Mouse (Mus musculus): ENCODE results near the gene Fbxl16.

Fbxl16 gene

DNA sequence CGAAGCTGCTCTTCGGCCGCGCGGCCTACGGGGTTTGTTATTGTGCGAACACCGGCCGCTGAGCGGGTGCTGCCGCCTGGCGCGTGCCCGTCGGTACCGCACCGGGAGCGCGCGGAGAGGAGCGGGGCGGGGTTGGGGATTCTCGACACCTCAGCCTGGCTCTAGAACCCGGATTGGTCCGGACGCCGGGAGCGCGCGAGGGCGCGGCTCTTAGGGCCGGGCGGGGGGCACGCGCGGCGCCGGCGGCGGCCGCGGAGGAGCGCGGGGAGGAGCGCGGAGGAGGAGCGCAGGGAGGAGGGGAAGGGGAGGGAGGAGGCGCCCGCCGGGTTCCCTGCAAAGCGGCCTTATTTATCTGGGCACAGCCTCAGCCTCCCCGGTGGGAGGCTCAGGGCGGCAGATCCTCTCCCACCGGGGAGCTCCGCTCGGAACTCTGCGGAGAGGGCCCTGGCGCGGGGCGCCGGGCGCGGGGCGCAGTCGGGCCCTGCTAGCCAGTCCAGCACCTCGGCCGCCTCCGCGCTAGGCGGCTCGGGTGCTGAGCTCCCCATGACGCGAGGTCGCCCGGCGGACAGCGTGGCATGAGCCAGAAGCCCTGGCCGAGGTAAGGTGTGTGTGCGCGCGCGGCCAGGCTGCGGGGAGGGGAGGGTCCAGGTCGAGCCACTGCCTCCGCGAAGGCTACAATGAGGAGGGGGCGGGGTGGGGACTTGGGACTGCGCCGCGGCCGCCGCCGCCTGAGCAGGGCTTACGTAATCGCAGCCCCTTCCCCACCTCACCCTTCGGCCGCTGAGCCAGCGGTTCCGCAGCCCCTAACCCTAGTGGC lies at the start of gene Fbxl16:
TSS of gene Fbxl16 (plus strand) at position 297 of the 817 bp plus-strand sequence.
- DNase-seq (ENCODE audit: low spot score): peak; percentile 90

DNA sequence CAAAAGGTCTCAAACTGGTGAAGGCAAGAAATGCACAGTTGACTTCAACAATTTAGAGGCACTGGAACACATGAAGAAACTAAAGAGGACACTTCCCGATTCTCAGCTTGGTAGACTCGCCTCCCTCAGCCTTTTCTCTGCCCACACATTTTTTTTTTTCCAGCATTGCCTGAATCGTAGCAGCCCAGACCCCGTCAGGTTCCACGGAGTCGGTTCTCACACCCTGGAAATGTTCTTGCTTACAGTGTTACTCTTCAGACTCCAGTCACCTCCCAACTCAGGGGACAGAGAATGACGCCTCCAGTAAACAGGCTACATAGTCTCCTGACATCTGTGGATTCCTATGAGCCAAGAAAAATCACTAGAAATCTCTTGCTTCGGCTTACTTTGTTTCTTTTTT lies 48.7 kb upstream of the Fbxl16 start:
- DNase-seq (ENCODE audit: low spot score): no peak

DNA sequence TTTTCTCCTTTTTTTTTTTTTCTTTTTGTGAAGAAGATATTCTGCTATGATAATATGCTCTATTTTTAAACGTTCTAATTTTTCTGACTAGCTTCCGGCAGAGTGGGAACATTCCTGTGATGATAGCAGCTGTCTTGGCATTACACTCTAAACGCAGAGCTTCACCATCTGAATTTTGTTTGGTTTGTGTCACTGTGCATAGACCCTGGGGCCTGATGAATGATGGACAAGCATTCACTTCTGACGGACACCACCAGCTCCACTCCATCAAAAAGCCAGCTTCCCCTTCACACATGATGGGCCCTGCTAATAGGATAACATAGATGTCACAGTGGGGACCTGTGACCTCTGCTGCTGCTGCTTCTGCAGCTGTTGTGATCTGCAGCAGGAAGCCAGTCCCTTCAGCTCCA lies 47.3 kb upstream of the Fbxl16 start:
- DNase-seq (ENCODE audit: low spot score): peak; percentile 47

DNA sequence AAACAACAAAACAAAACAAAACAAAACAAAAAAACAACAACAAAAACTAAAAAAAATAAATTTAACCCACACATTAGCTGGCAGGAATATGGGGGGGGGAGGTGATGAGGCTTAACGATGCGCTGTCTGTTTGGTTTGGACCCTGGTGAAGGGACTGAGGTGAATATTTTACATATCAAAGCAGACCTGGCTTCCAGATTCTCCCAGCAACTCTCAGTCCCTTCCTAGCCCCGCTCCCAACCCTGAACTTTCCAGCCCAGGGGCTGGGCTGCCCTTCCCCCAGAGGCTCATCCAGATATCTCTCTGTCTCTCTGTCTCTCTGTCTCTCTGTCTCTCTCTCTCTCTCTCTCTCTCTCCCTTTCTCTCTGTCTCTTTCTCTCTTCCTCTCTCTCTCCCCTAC lies 46.3 kb upstream of the Fbxl16 start:
- DNase-seq (ENCODE audit: low spot score): no peak

DNA sequence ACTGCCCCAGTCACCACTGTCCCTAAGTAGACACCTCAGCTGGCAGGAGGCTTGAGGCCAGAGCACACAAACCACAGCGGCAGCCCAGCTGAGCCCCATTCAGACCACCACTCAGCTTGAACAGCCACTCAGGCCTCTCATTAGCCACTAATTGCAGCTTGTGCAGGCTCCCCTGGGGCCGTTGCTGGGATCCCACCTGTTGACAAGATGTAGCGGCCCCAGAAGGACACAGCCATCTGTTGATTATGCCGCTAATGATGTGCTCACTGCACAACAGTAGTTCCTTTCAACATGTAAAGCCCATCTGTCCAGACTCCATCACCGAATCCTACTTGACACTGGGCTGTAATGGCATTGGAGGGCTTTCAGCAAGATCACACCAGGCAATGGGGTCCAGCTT lies 43.0 kb upstream of the Fbxl16 start:
- DNase-seq (ENCODE audit: low spot score): peak; percentile 57

DNA sequence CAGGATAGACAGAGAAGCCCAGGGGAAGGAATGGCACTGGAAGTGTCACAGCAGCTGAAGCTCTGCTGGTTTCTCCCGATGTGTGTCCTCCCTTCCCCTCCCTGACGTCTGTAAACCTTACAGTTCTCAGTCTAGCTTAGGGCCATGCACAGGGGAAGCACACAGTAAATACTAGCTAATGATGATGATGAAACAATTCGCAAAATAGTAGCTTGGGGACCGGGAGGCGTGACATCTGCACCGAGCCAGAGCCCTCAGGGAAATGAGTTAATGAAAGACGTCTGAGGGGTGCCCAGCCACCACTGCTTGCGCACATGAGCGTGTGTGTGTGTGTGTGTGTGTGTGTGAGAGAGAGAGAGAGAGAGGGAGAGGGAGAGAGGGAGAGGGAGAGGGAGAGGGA lies 39.6 kb upstream of the Fbxl16 start:
- DNase-seq (ENCODE audit: low spot score): no peak

DNA sequence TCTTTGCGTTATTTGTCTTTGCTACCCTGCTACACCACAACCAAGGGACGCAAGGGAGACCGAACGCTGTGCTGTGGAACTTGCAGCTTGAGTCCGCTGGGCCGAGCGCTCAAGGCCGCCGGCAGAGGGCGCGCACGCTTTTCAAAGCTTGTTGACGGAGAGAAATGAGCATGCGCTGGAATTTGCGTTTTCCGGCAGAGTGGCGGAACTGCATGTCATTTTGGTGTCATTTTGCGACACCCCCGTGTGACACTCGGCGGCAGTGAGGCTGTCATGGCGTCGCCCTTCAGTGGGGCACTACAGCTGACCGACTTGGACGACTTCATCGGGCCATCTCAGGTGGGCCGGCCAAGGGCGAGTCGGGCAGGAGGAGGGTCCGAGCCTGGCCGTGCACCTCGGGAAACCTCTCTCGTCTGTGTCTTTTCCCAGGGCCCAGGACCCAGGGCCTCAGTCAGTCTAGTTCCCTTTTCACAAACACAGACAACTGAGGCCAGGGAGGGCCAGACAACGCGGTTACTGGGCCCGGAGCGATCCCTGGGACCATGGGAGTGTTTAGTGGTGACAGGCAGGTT lies 35.2 kb upstream of the Fbxl16 start, which contains the start of gene Narfl:
TSS of gene Narfl (plus strand) at position 228 of the 572 bp plus-strand sequence.
- DNase-seq (ENCODE audit: low spot score): peak; percentile 99

DNA sequence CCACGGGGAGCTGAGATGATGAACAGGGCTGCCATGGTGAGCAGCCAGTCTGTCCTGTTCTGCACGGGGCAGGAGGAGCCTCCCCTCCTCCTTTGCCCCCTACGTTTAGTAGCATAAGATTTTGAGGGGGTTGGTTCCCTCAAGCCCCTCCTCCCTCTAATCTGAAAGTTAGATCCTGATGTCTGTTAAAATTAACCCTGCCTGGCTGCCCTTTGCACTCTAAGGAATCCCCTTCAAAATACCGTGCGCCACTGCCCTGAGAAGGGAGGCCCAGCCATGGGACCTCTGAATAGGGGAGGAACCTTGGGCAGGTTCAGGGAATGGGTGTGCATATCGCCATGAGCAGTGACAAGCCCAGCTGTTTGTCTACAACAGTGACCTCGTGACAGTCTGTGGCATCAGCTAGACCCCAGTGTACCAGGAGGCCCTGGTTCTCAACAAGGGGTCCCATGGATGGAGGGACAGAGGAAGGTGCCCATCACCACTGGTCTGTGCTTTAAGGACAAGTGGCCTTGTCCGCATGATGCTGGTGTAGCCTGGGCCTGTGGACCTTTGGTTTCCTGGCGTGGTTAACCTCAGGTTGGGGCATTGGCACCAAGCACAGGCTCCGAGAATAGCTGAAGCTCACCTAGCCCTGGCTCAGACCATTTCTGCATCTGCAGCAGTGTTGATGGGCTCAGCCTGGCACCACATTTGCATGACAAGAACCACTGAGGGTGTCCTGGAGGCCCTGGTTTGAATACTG lies 33.4 kb upstream of the Fbxl16 start:
- no peak for DNase-seq (ENCODE audit: low spot score)

DNA sequence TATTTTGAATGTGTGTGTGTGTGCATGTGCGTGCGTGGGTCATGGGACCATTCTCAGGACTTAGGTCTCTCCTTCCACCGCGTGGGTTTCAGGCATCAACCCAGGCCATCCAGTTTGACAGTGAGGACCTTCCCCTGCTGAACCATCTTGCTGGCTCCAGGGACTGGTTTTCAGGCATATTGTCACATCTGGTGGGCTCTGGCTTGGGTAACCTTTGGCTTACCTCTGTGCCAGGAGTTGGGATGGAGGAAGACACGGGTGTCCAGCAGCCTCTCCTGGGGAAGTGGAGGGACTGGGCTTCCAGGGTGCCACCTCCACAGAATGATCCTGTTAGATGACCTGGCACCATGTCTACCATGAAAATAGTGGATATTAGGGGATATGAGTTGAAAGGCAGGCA lies 30.9 kb upstream of the Fbxl16 start:
- no peak for DNase-seq (ENCODE audit: low spot score)

DNA sequence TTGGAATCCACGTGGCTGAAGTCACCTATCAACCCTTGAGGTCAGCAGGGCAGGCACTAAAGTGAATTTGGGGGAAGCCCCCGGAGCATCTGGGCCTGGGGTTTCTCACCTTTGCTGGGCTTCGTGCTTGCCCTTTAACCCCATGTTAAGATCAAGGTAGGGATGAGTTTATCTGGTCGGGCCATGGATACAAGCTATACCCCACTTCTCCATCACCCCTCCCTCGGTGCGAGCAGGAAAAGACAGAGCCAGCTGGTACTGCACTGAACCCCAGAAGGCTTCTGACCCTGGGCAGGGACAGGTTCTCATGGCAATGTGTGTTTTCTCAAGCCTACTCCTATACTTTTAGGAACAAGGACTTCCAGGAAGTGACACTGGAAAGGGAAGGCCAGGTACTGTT lies 27.5 kb upstream of the Fbxl16 start:
- DNase-seq (ENCODE audit: low spot score): no peak

DNA sequence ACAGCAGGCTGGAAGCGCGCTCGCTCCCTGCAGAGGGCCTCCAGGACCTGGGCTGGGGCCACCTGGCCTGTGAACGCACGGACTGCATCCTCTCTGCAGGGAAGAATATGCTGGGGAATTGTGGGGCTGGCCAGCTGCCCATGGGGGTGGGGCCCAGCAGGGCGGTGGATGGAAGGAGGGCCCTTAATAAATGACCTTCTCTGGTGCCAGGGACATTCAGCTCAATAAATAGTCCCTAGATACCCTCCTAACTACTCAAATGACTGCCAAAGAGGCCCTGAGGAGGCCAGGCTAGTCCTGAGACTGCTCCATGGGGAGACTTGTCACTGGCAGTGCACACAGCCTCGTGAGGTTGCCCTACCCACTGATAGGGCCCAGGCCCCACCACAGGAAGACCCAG lies 25.8 kb upstream of the Fbxl16 start:
- DNase-seq (ENCODE audit: low spot score): no peak

DNA sequence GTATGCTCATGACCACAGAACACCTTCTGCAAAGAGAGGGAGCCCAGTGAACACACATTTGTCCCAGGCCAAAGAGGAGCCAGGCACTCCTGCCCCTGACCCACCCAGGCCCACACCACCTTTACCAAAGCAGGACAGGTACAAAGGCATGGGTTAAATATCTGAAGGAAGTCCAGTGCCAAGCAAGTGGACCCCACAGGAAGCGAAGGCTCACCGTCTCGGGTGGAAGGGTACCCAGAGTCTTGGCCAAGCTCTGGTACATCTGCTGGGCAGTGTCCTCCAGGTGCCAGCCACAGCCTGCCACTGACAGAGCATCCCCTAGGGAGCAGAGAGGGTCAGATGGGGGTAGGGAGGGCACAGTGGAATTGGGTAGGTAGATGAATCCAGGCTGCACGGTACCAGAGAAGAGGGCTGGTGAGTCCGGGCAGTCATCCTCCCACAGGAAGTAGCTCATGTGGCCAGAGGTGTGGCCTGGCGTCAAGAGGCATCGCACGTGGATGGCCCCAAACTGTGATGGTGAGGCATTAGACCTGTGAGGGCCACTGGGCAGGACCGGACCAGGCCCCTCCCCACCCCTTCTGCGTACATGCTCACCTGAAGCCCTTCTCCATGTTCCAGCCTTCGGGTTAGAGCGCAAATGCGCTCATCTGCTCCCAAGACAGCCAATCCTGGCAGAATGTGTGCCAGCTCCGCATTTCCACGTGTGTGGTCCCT lies 24.9 kb upstream of the Fbxl16 start:
- DNase-seq (ENCODE audit: low spot score): no peak

DNA sequence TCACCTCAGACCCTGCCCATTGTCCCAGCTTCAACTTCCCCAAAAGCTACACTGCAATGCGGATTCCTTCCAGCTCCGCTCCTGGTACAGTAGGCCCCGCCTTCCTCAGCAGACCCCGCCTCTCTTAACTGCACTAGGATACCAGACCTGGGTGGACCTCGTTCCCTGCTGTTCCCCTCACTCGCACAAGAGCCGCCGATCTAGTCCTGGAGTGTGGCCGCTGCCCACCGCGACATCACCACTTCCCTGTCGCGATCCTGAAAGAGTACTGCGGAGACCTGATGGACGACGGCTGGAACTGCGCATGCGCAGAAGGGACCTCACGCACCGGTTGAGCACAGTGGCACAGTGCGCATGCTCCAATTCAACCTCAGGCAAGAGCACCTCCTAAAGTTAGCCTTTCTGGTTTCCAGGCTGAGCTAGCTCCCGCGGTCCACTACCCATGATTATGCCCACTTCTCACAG lies 23.6 kb upstream of the Fbxl16 start, which contains the start of gene Haghl:
TSS of gene Haghl (minus strand) at position 393 of the 465 bp plus-strand sequence.
- peak; percentile 98 for DNase-seq (ENCODE audit: low spot score)

DNA sequence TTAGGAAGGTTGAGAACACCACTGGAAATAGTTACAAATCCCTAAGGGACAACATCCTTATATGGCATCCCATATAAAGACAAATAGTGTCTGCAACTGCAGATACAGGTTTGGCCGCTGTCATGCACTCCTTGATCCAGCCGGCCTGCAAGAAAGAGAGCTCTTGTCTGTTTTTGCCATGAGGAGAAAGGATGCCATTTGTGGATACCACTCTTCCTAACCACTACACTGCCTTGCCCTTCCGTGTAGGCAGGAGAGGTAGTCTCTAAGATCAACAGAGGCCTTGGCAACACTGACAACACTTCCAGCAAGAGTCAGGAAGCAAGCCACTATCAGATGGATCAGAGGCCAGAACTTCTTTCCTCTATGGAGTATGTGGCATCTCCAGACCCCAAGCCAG lies 22.6 kb upstream of the Fbxl16 start, which contains the start of gene Ccdc78:
TSS of gene Ccdc78 (plus strand) at position 301 of the 400 bp plus-strand sequence.
- no peak for DNase-seq (ENCODE audit: low spot score)

DNA sequence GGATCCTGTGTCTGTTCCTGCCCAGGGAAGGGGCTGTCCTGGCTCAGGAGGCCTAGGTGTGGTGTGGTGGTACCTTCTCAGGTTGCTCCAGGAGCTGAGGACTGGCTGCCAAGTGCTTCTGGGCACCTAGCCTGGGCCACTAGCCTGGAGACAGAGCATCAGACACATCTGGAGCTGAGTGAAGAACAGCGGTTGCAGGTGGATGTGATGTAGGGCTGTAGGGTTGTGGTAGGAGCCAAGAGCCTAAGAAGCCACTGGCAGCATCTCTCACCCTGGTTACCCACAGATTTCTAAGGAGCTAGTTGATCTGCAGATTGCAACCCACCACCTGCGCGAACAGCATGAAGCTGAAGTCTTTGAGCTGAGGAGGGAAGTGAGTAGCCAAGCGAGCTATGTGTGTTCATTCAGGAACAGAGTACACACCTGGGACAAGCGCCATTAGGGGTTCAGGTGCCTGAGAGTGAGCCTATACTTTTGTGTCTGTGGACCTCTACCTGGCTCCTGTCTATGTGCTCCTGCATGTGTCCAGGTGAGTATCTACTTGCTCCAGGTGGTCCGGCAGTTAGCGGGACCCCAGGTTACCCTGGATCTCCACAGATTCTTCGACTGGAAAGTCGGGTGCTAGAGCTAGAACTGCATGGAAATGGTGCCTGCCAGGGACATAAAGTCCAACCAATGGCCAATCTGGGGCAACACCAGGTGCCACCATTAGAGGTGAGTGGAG lies 21.9 kb upstream of the Fbxl16 start:
- DNase-seq (ENCODE audit: low spot score): no peak

DNA sequence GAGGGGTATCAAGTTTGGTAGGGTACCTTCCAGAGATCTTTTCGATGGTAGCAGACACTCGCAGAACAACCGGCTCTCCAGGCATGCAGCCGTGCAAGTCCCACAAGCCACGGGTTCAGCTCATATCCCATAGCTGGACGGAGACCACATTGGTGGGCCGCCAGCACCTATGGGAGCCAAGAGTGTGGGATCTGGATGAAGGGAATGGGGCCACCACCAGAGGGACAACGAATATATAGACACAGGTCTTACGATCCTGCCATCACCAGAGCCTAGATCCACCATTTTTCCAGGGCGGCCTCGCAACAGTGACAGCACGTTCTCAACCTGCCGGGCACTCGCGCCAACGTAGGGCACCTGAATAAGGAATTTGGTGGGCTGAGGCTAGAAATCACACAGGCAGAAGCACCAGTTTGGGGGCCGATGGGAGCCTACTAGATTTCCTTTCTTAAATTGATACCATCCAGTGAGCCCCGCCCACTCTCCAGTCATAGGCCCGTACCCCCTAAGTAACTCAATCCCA lies 17.5 kb upstream of the Fbxl16 start:
- no peak for DNase-seq (ENCODE audit: low spot score)

DNA sequence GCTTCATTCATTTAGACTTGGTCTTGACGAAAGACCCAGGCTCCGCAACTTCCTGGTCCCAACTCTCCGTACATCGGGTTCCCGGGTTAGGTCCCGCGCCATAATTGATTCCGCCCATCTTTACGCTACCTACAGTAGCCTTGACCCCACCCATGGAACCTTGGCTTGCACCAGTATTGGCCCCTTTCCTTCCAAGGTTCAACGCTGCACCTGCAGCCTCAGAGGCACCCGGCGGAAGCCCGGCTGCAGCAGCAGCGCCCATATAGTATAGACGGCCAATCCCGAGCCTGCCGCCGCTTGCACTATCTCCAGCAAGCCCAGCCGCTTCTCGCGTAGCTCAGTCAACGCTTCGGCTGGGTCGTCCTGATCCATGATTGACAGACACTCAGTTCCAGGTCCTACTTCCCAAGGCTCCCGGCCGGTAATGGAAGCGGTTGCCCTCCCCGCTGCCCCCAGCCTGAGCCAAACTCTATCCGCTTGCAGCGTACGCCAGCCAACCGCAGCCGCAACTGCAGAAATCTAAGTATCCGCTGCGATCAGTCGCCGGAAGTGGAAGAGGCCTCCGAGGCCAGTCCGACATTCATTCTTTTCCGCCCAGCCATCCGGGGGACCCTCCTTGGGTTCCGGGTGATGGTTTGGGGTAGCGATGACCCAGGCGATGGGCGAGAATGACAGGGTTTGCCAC lies 16.9 kb upstream of the Fbxl16 start:
- DNase-seq (ENCODE audit: low spot score): peak; percentile 89

DNA sequence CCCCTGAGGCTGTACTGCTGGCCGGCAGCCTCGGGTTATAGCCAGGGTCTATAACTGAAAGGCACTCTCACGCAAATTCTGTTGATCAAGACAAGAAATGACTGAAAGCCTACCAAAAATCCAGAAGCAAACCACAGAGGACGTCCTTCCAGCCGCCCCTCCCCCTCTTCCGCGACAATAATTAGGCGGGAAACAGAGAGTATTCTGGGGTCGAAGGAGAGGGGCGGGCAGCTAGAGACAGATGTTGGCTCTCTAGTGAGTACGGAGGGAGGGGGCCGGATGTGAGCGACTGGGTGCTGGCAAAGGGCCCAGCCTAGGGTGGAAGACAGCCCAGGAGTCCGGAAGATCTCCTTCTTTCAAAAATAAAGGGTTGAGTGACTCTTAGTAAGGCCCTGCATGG lies 16.3 kb upstream of the Fbxl16 start, which contains the start of gene Fam173a:
TSS of gene Fam173a (minus strand) at position 287 of the 400 bp plus-strand sequence.
- DNase-seq (ENCODE audit: low spot score): peak; percentile 82

DNA sequence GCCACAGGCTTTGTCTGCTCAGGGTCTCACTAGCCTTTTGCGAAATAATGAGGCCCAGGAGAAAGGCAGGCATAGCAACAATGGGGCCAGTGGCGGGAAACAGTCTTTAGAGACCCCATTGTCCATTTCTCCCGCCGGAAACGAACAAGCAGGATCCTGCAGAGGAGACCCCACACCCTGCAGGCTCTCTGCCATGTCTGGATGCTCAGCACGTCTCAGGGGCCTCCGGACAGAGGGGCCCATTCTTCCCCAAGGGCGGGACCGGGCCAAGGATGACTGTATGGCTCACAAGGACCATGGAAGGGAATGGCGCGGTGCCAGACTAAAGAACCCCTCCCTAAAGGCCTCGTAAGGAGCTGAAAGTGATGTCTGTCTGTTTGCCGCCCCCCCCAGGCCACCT lies 14.7 kb upstream of the Fbxl16 start:
- DNase-seq (ENCODE audit: low spot score): peak; percentile 70

DNA sequence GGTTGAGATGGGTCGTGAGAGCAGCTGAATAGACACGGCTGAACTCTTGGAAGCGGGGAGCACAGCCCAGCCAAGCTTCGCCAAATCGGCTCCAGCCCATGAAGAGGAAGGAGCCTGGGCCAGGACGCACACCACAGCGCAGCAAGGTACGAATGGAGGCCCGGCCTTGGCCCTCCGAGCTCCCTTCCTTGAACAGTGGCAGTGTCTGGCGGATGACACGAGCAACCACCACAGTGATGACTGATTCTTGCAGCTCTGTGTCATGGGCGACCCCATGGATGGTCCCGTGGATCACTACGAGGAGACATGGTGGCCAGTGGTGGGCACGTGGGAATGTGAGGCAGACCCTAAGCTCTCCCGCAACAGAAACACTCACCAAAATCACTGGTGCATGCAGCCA lies 13.9 kb upstream of the Fbxl16 start:
- no peak for DNase-seq (ENCODE audit: low spot score)

Measured in embryo, embryonic 10.5 days (tissue).